ENCODE assay signal across 8 mouse cellular contexts in genomic region chr8:106010748-106011642, GRCm38 (mm10). TPM values are rescaled to one million over a fixed set of nuclear protein-coding genes. Genes with fewer than 3 reads are reported as not detected.
DNase-seq lines count a peak whose midpoint lies in the region; ATAC-seq lines count a peak whose summit lies in the region.

No protein-coding gene starts in this region.

- peak; percentile 95 for ATAC-seq in hindbrain, embryonic 12.5 days (ENCODE audit: low FRiP score)

- peak overlapping the region; percentile 81 for H3K9ac ChIP-seq in hindbrain, embryonic 12.5 days

- peaks cover 16% of the 10 kb centered on the region for H3K4me1 ChIP-seq in hindbrain, embryonic 12.5 days

- H3K9me3 ChIP-seq in hindbrain, embryonic 12.5 days (replicated peaks): no peaks in the 10 kb centered on the region

- 1% methylated on average over 74 of the region's 74 CpGs for WGBS in hindbrain, embryonic 12.5 days

- H3K4me3 ChIP-seq in hindbrain, embryonic 12.5 days: peak overlapping the region; percentile 73

- peak overlapping the region; percentile 99 for H3K4me2 ChIP-seq in hindbrain, embryonic 12.5 days (replicated peaks)

- peaks cover 4% of the 10 kb centered on the region; the same call in 1 of the 2 replicates for H3K36me3 ChIP-seq in hindbrain, embryonic 12.5 days

- peak; percentile 89 for DNase-seq in Muller cell, postnatal 12 days (ENCODE audit: inconsistent ontology term)
- DNase-seq in cerebellum, adult 9-11 months: peak; percentile 92
- peak; percentile 86 to 96 for DNase-seq in frontal cortex, adult 2 months (ENCODE audit: extremely low spot score in 1 of 2, low spot score in 1 of 2)
- DNase-seq in layer of hippocampus, postnatal 14 days (ENCODE audit: low spot score in 2 of 2): peak; percentile 90 to 94
- DNase-seq in lung, postnatal 14 days: peak; percentile 93
- peak; percentile 90 for DNase-seq in retina, adult 2 months (ENCODE audit: low read depth, low spot score)
- peak; percentile 87 to 88 for DNase-seq in thymus, postnatal 36 days

- H3K27ac ChIP-seq in hindbrain, embryonic 12.5 days: peak overlapping the region; percentile 69

- no peaks in the 10 kb centered on the region for H3K27me3 ChIP-seq in hindbrain, embryonic 12.5 days

RNA-seq across cellular contexts. Expression of gene Ddx28, which starts 0.7 kb away (rescaled TPM):
- polyA plus RNA-seq in frontal cortex, adult 2 months (2012; rRNA removed): 9.6 and 11.4 TPM in 2 replicates
- 18.4 and 19.9 TPM in 2 replicates for polyA plus RNA-seq in hindbrain, embryonic 12.5 days (2016; fragmentation: Nextera tagmentation; extraction: Ambion mirVana)
- 10 to 100 TPM; 11.1 to 12.6 TPM for total RNA-seq in layer of hippocampus, postnatal 14 days (2021)

RNA-seq across cellular contexts. Expression of gene Dpep2nb, which starts 5.2 kb away (rescaled TPM):
- polyA plus RNA-seq in frontal cortex, adult 2 months (2012; rRNA removed): not detected in 2 replicates
- not detected in 2 replicates for polyA plus RNA-seq in hindbrain, embryonic 12.5 days (2016; fragmentation: Nextera tagmentation; extraction: Ambion mirVana)
- total RNA-seq in layer of hippocampus, postnatal 14 days (2021): not detected

RNA-seq across cellular contexts. Expression of gene Dus2, which starts 19.9 kb away (rescaled TPM):
- polyA plus RNA-seq in frontal cortex, adult 2 months (2012; rRNA removed): 27.1 and 28.5 TPM in 2 replicates
- polyA plus RNA-seq in hindbrain, embryonic 12.5 days (2016; fragmentation: Nextera tagmentation; extraction: Ambion mirVana): 16.3 and 20.7 TPM in 2 replicates
- total RNA-seq in layer of hippocampus, postnatal 14 days (2021): 10 to 100 TPM; 17.2 to 19.5 TPM

RNA-seq across cellular contexts. Expression of gene Dpep3, which starts 31.8 kb away (rescaled TPM):
- not detected in 2 replicates for polyA plus RNA-seq in frontal cortex, adult 2 months (2012; rRNA removed)
- not detected in 2 replicates for polyA plus RNA-seq in hindbrain, embryonic 12.5 days (2016; fragmentation: Nextera tagmentation; extraction: Ambion mirVana)
- not detected for total RNA-seq in layer of hippocampus, postnatal 14 days (2021)

RNA-seq across cellular contexts. Expression of gene Slc12a4, which starts 45.1 kb away (rescaled TPM):
- polyA plus RNA-seq in frontal cortex, adult 2 months (2012; rRNA removed): 24.9 and 28.3 TPM in 2 replicates
- 19.5 TPM in 2 replicates for polyA plus RNA-seq in hindbrain, embryonic 12.5 days (2016; fragmentation: Nextera tagmentation; extraction: Ambion mirVana)
- 10 to 100 TPM; 28.1 to 35.8 TPM for total RNA-seq in layer of hippocampus, postnatal 14 days (2021)

Comparison
In these comparisons a context has a peak if more than half of its experiments do, and no peak if none do; other contexts are left out.
1. Peak in every context shown above with its lines: DNase-seq, ATAC-seq, H3K4me3 ChIP-seq and H3K27ac ChIP-seq.